Mouse (Mus musculus) limb, embryonic 12.5 days (tissue): ENCODE measurements around the gene Timp2. TPM values are rescaled to one million over a fixed set of nuclear protein-coding genes. Genes with fewer than 3 reads are reported as not detected.
"Not testable (repeated sequence)": the region's sequence is repeated elsewhere in the genome, so short reads cannot be mapped to it uniquely, and the experiment has no call there.

Experiments
- ATAC-seq: fragments of 200-750 bp; cut with Nextera tagmentation; 2 replicates; pipeline ENCODE4 v1.8.0; 2017; ENCODE audit warnings: low read depth, moderate TSS enrichment; ENCODE audit not compliant: insufficient number of reproducible peaks, insufficient read depth, low FRiP score, low TSS enrichment
- H3K27ac ChIP-seq: fragments of 300-500 bp; sonication (generic); 2 replicates; pipeline ENCODE4 v1.5.1; 2016; ENCODE audit warnings: mild to moderate bottlenecking, moderate library complexity
- H3K27me3 ChIP-seq: fragments of 300-500 bp; sonication (generic); 2 replicates; pipeline ENCODE4 v1.6.1; 2016; ENCODE audit warnings: mild to moderate bottlenecking, moderate library complexity
- H3K36me3 ChIP-seq: fragments of 300-500 bp; sonication (generic); 2 replicates; pipeline ENCODE4 v1.6.1; 2016; ENCODE audit warnings: mild to moderate bottlenecking, moderate library complexity
- H3K4me1 ChIP-seq: fragments of 300-500 bp; sonication (generic); replicated peaks from 2 replicates; pipeline ENCODE4 v1.6.1; 2016
- H3K4me2 ChIP-seq: fragments of 300-500 bp; sonication (generic); 2 replicates; pipeline ENCODE4 v1.6.1; 2016; ENCODE audit warnings: mild to moderate bottlenecking, moderate library complexity
- H3K4me3 ChIP-seq: fragments of 300-500 bp; sonication (generic); replicated peaks from 2 replicates; pipeline ENCODE4 v1.5.1; 2016; ENCODE audit warnings: mild to moderate bottlenecking
- H3K9ac ChIP-seq: fragments of 300-500 bp; sonication (generic); replicated peaks from 2 replicates; pipeline ENCODE4 v1.6.1; 2016; ENCODE audit warnings: mild to moderate bottlenecking, moderate library complexity
- H3K9me3 ChIP-seq: fragments of 300-500 bp; sonication (generic); 2 replicates; pipeline ENCODE4 v1.6.1; 2016; ENCODE audit warnings: mild to moderate bottlenecking, moderate library complexity
- WGBS: fragments of 180-500 bp; shearing (Covaris S2); methylation state at CpG from one replicate; pipeline ENCODE4 v1.1.7; 2016; 5-methylcytosine and 5-hydroxymethylcytosine counted together
- polyA plus RNA-seq: library from polyadenylated mRNA; unstranded; fragments of >200 nt; fragmentation: Nextera tagmentation; extraction: Ambion mirVana; gene quantifications from 2 replicates; pipeline ENCODE4 v1.2.1, GENCODE M21; 2016

Timp2 gene
- polyA plus RNA-seq, 1 experiment from 2014 or later, result 77.6 TPM

- WGBS, result 77% methylated on average over 5 of the region's 5 CpGs
- H3K27me3 ChIP-seq, result no peaks in the 10 kb centered on the region
- no peak overlapping the region for H3K4me2 ChIP-seq
- no peak for ATAC-seq
- no peak overlapping the region for H3K9ac ChIP-seq
- 0 out of 2 replicates have a peak, but pooled peaks cover 7% of the 10 kb centered on the region for H3K36me3 ChIP-seq
- peaks cover 8% of the 10 kb centered on the region; the same call in 1 of the 2 replicates for H3K4me1 ChIP-seq
- peaks cover 6% of the 10 kb centered on the region; the same call in 1 of the 2 replicates for H3K9me3 ChIP-seq
- H3K27ac ChIP-seq, result no peak overlapping the region
- H3K4me3 ChIP-seq, result no peak overlapping the region
These were observed 38.5 kb upstream of the Timp2 start for GRCm38 (mm10) chr11:118393991-118394390.

GRCm38 (mm10) chr11:118387816-118388215, 32.3 kb upstream of the Timp2 start:
- H3K27me3 ChIP-seq, H3K9me3 ChIP-seq, H3K4me3 ChIP-seq, H3K4me2 ChIP-seq, H3K9ac ChIP-seq, H3K36me3 ChIP-seq, ATAC-seq, H3K4me1 ChIP-seq, H3K27ac ChIP-seq: not testable (repeated sequence)
- 92% methylated on average over 13 of the region's 13 CpGs for WGBS

DNA sequence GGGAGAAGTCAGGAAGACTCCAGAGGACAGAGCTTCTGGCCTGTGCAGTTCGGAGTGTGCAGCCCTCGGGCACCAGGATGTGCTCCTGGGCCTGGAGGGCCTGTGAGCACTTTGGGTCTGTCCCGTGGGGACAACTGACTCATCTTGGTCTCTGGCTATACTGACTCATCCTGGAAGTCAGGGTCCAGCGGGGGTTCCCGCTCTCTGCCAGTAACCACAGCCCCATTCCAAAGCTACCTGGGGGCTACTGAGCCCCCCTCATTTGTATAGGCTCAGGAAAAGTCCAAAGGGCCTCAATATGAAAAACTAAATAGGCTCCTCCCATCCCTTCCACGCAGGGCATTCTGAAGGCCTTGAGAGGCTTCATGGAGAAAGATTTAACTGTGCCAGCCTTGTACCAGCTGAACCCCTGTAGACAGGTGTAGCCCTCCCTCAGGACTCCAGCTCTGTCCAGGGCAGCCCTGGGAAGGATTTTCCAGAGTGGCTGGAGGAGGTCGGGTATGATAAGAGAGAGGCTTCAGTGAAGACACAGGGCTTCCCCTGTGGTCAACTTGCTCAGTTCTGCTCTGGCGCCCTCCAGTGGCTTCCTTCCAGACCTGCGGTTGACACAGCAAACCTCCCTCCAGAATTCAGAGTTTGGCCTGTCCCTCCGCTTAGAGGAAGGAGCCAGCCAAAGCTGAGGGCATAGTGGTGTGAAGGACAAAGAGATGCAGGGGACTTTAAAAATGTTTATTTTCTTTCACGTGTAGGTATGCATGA, 23.9 kb upstream of the Timp2 start:
- H3K9ac ChIP-seq, result no peak overlapping the region
- H3K27me3 ChIP-seq, result no peaks in the 10 kb centered on the region
- H3K9me3 ChIP-seq, result no peaks in the 10 kb centered on the region
- no peak for ATAC-seq
- H3K27ac ChIP-seq, result no peak overlapping the region
- peaks cover 3% of the 10 kb centered on the region for H3K4me1 ChIP-seq
- H3K4me3 ChIP-seq, result no peak overlapping the region
- H3K4me2 ChIP-seq, result no peak overlapping the region
- no peaks in the 10 kb centered on the region for H3K36me3 ChIP-seq
- 45% methylated on average over 11 of the region's 11 CpGs for WGBS

DNA sequence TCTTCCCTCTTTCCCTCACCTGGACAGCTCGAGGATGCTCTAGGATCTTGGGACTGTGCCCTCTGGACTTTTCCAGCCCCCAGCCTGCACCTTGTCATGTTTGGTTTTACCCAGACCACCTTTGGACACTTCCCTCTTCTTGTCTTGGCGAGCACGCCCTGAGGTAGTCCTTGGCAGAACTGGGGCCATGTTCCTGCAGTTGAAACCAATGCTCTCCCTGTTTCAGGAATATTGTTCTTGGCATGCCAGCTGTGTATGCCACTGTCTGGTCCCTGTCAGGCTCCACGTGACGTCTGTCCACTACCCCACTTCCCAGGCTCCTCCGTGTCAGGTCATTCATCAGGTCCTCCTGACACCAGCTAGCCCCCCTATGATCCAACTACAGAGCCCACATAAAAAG, 23.1 kb upstream of the Timp2 start:
- no peaks in the 10 kb centered on the region for H3K27me3 ChIP-seq
- no peaks in the 10 kb centered on the region for H3K9me3 ChIP-seq
- H3K9ac ChIP-seq, result no peak overlapping the region
- WGBS, result 78% methylated on average over 6 of the region's 6 CpGs
- H3K4me2 ChIP-seq, result no peak overlapping the region
- ATAC-seq, result no peak
- H3K4me1 ChIP-seq, result peaks cover 6% of the 10 kb centered on the region
- no peak overlapping the region for H3K4me3 ChIP-seq
- H3K27ac ChIP-seq, result no peak overlapping the region
- no peaks in the 10 kb centered on the region for H3K36me3 ChIP-seq

- H3K27me3 ChIP-seq, H3K4me3 ChIP-seq, H3K9ac ChIP-seq, ATAC-seq, H3K4me2 ChIP-seq, H3K9me3 ChIP-seq, H3K36me3 ChIP-seq, H3K27ac ChIP-seq: not testable (repeated sequence)
- H3K4me1 ChIP-seq, result peaks cover 21% of the 10 kb centered on the region
These were observed 20.8 kb upstream of the Timp2 start for GRCm38 (mm10) chr11:118376323-118376722.

GRCm38 (mm10) chr11:118375881-118376280, 20.3 kb upstream of the Timp2 start:
- no peaks in the 10 kb centered on the region for H3K36me3 ChIP-seq
- no peak overlapping the region for H3K27ac ChIP-seq
- H3K4me2 ChIP-seq, result no peak overlapping the region
- H3K9ac ChIP-seq, result no peak overlapping the region
- no peaks in the 10 kb centered on the region for H3K27me3 ChIP-seq
- ATAC-seq, result no peak
- peaks cover 21% of the 10 kb centered on the region for H3K4me1 ChIP-seq
- H3K4me3 ChIP-seq, result no peak overlapping the region
- 73% methylated on average over 5 of the region's 5 CpGs for WGBS
- H3K9me3 ChIP-seq, result no peaks in the 10 kb centered on the region

- Histone ChIP-seq H3K9ac (no peak overlapping the region), H3K9me3 (no peaks in the 10 kb centered on the region), H3K4me2 (no peak overlapping the region), H3K36me3 (no peaks in the 10 kb centered on the region), H3K4me1 (peaks cover 21% of the 10 kb centered on the region), H3K27ac (no peak overlapping the region), H3K27me3 (no peaks in the 10 kb centered on the region), H3K4me3 (no peak overlapping the region)
- WGBS, result 79% methylated on average over 8 of the region's 8 CpGs
- no peak for ATAC-seq
These were observed 19.9 kb upstream of the Timp2 start for GRCm38 (mm10) chr11:118375461-118375860.

DNA sequence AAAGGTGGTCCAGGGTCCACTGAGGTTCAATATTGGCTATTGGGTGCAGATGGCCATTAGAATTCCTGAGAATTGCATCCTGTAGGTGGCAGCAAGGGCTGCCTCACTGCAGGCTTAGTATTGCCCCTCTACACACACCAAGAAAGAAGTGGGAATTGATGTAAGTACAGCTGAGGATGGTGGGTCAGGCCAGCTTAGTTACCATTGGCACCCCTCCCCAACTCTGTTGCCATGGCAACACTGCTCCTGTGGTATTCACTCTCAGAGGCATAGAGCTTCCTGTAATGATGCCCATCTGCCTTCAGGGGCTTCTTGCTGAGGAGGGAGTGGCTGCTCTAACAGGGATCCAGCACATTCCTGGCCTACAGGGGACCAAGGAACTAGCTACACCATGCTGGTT, 19.5 kb upstream of the Timp2 start:
- H3K27ac ChIP-seq, result no peak overlapping the region

DNA sequence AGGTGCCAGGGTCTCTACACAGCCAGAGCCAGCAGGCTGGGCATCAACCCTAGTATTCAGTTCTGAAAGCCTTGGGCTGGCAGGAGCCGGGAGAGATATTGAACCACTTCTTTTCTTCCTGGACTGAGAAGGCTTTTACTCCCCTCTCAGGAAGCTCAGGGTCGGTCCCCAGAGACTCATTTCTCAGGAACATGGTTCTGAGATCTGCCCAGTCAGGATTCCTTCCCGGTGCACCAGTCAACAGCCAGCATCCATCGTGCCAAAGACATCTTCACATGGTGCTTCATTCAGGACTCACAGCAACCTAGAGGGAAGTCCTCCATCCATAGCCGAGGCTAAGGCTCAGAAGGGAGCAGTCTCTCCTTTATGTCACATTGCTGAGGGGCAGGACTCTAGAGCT, 19.0 kb upstream of the Timp2 start:
- WGBS, result 71% methylated on average over 5 of the region's 5 CpGs
- Histone ChIP-seq H3K36me3 (no peaks in the 10 kb centered on the region), H3K4me1 (peaks cover 21% of the 10 kb centered on the region), H3K4me3 (no peak overlapping the region), H3K9me3 (no peaks in the 10 kb centered on the region), H3K9ac (no peak overlapping the region), H3K27me3 (no peaks in the 10 kb centered on the region), H3K27ac (no peak overlapping the region), H3K4me2 (no peak overlapping the region)
- ATAC-seq, result no peak

More for the DNA sequence above, 19.5 kb upstream of the Timp2 start:
- no peaks in the 10 kb centered on the region for H3K36me3 ChIP-seq
- no peaks in the 10 kb centered on the region for H3K27me3 ChIP-seq
- no peak overlapping the region for H3K4me2 ChIP-seq
- no peaks in the 10 kb centered on the region for H3K9me3 ChIP-seq
- H3K4me1 ChIP-seq, result peaks cover 21% of the 10 kb centered on the region
- no peak overlapping the region for H3K4me3 ChIP-seq
- ATAC-seq, result no peak
- no peak overlapping the region for H3K9ac ChIP-seq

DNA sequence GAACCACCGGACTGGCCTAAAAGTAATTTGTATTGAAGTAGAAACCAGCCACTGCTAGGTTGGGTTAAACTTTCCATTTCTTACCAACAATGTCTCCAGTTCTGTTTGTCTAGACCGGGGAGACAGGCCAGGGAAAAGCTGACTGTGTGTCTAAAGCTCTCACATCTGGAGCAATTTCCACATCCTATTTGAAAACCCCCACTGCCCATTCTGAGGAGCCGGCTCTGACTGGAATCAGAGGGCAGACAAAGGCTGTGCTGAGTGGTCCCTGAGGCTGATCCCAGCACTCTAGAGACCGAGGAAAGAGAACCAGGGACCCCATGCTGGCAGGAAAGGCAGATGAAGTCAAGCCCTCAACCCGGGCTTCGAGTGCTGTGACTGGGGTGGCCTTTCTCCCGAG, 17.1 kb upstream of the Timp2 start:
- Histone ChIP-seq H3K9me3 (no peaks in the 10 kb centered on the region), H3K27me3 (no peaks in the 10 kb centered on the region), H3K9ac (0 out of 2 replicates have a peak overlapping the region, but pooled peaks have one; percentile 18), H3K36me3 (no peaks in the 10 kb centered on the region), H3K4me2 (no peak overlapping the region), H3K4me1 (peaks cover 21% of the 10 kb centered on the region), H3K27ac (peak overlapping the region; percentile 31; the same call in 1 of the 2 replicates), H3K4me3 (no peak overlapping the region)
- ATAC-seq, result no peak
- WGBS, result 44% methylated on average over 7 of the region's 7 CpGs

DNA sequence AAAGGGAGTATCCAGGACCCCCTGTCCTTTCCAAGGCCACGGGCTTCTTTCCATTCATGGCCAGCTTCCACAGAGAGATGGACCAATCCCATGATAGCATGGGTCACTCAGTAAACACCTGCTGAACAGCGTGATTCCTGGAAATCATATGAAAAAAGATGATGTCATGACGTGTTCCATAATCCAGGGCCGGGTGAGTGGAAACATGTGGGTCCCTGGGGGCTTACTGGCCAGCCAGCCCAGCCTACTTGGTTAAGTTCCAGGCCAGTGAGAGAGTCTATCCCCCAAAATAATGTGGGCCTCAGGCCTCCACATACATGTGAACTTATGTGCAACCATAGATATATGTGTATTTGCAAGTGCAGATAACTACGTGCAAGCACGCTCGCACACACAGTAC, 16.3 kb upstream of the Timp2 start:
- no peak overlapping the region for H3K4me3 ChIP-seq
- H3K4me2 ChIP-seq, result no peak overlapping the region
- H3K4me1 ChIP-seq, result peaks cover 21% of the 10 kb centered on the region
- WGBS, result 77% methylated on average over 7 of the region's 7 CpGs
- H3K27me3 ChIP-seq, result no peaks in the 10 kb centered on the region
- H3K9ac ChIP-seq, result no peak overlapping the region
- H3K9me3 ChIP-seq, result no peaks in the 10 kb centered on the region
- ATAC-seq, result no peak
- H3K27ac ChIP-seq, result 0 out of 2 replicates have a peak overlapping the region, but pooled peaks have one; percentile 31
- no peaks in the 10 kb centered on the region for H3K36me3 ChIP-seq

- no peaks in the 10 kb centered on the region for H3K9me3 ChIP-seq
- no peak overlapping the region for H3K9ac ChIP-seq
- no peak overlapping the region for H3K4me2 ChIP-seq
- H3K36me3 ChIP-seq, result no peaks in the 10 kb centered on the region
- H3K27me3 ChIP-seq, result no peaks in the 10 kb centered on the region
- H3K27ac ChIP-seq, result no peak overlapping the region
- H3K4me3 ChIP-seq, result no peak overlapping the region
- ATAC-seq, result no peak
- WGBS, result 75% methylated on average over 8 of the region's 8 CpGs
- H3K4me1 ChIP-seq, result peaks cover 41% of the 10 kb centered on the region
These were observed 14.1 kb upstream of the Timp2 start for GRCm38 (mm10) chr11:118369657-118370056.
